Comparison of ENCODE assay signal across 8 mouse cellular contexts in genomic region chr12:3890753-3891751, GRCm38 (mm10).
DNase-seq lines count a peak whose midpoint lies in the region; ATAC-seq lines count a peak whose summit lies in the region.

No protein-coding gene starts in this region.

- peak overlapping the region; percentile 63 for H3K9ac ChIP-seq in lung, embryonic 15.5 days

- H3K4me2 ChIP-seq in lung, embryonic 15.5 days = peak overlapping the region; percentile 89

- H3K36me3 ChIP-seq in forebrain, embryonic 10.5 days (replicated peaks) = peaks cover 21% of the 10 kb centered on the region
- peaks cover 9% of the 10 kb centered on the region for H3K36me3 ChIP-seq in lung, embryonic 15.5 days

- peaks cover 27% of the 10 kb centered on the region for H3K27me3 ChIP-seq in forebrain, embryonic 10.5 days (ENCODE audit: poor library complexity, severe bottlenecking)
- H3K27me3 ChIP-seq in lung, embryonic 15.5 days = no peaks in the 10 kb centered on the region

- peak overlapping the region; percentile 97 for H3K27ac ChIP-seq in forebrain, embryonic 10.5 days
- peak overlapping the region; percentile 98 for H3K27ac ChIP-seq in lung, embryonic 15.5 days

- peak overlapping the region; percentile 70 for H3K4me3 ChIP-seq in forebrain, embryonic 10.5 days
- peak overlapping the region; percentile 50 for H3K4me3 ChIP-seq in lung, embryonic 15.5 days

- H3K9me3 ChIP-seq in forebrain, embryonic 10.5 days = no peaks in the 10 kb centered on the region
- no peaks in the 10 kb centered on the region for H3K9me3 ChIP-seq in lung, embryonic 15.5 days

- peaks cover 93% of the 10 kb centered on the region for H3K4me1 ChIP-seq in forebrain, embryonic 10.5 days
- H3K4me1 ChIP-seq in lung, embryonic 15.5 days = peaks cover 71% of the 10 kb centered on the region

- peak; percentile 40 for DNase-seq in right cerebral cortex, postnatal 4 days
- no peak for DNase-seq in right cerebral cortex, postnatal 14 days
- peak; percentile 88 for DNase-seq in forebrain, embryonic 10.5 days (ENCODE audit: extremely low spot score, low spot score)
- peak; percentile 76 for DNase-seq in induced T-regulatory cell, adult 2 months (ENCODE audit: low read depth)
- DNase-seq in layer of hippocampus, adult 9-10 months (ENCODE audit: low spot score) = no peak

- WGBS in forebrain, embryonic 10.5 days = 2% methylated on average over 42 of the region's 45 CpGs
- 3% methylated on average over 41 of the region's 45 CpGs for WGBS in lung, embryonic 15.5 days

- ATAC-seq in lung, embryonic 15.5 days (ENCODE audit: borderline replicate concordance, extremely low read depth, low FRiP score, low TSS enrichment) = peak; percentile 80
- ATAC-seq in neutrophil, adult 5-6 weeks (ENCODE audit: extremely low read depth, insufficient number of reproducible peaks, low FRiP score, poor library complexity, severe bottlenecking) = peak; percentile 36; the same call in 1 of the 2 replicates
- ATAC-seq in frontal cortex, adult (ENCODE audit: low TSS enrichment) = no peak

Comparison
In these comparisons a context has a peak if more than half of its experiments do, and no peak if none do; other contexts are left out.
1. DNase-seq: peak in right cerebral cortex, postnatal 4 days (single experiment), forebrain, embryonic 10.5 days (single experiment) and induced T-regulatory cell, adult 2 months (single experiment); none in right cerebral cortex, postnatal 14 days (single experiment) and layer of hippocampus, adult 9-10 months (single experiment).